Mouse (Mus musculus) spleen, adult 2 months (tissue): Measurements from ENCODE around the gene Oxsr1.

Experiments used
- CTCF ChIP-seq: fragments of 200-500 bp; IDR thresholded peaks from 2 replicates; pipeline ENCODE4 v1.5.1; 2011; ENCODE audit warnings: mild to moderate bottlenecking, inconsistent platforms; ENCODE audit not compliant: insufficient read depth, insufficient read length, insufficient replicate concordance; ENCODE audit errors: extremely low read depth
- POLR2A ChIP-seq: fragments of 200-500 bp; IDR thresholded peaks from 2 replicates; pipeline ENCODE4 v1.6.1; 2011; ENCODE audit warnings: low read depth, low read length, inconsistent platforms

DNA sequence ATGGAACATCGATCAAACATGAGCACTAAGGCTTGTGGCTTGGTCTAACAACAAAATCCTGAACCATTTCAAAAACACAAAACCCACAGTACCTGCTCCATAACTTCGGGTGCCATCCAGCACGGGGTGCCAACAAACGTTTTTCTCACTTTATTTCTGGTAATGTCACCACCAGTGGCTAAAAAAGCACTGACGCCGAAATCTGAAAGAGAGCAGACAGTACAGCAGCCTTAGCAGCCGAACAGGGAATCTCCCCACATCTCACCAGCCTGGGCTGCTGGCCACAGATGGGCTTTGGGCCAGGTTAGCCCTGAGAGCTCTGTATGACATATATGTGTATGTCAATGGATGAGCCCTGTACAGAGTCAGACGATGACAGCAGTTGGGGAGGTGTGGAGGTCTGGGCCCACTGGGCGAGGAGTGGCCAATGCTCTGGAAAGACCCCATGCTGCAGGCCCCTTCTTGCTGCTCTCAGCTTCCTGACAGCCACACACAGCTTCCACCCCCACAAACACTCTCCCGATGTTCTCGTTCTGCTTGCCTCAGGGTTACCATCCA, 53.6 kb downstream of the Oxsr1 start:
- TF ChIP-seq POLR2A (no peak), CTCF (no peak)
